Mouse (Mus musculus): ENCODE measurements at regions not wholly inside any gene's neighbourhood (a gene's known extent, or its start where the extent isn't known, plus 50 kb on each side); places are given as distances from the start of the nearest gene placed in this dataset.

GRCm38 (mm10) chr11:39524866-39525649, 1169.9 kb downstream of the Mat2b start:
- Histone ChIP-seq H3K4me1 (ENCODE audit: control insufficient read depth, insufficient read depth, low read length) (no peaks in the 10 kb centered on the region), H3K4me3 (replicated peaks; ENCODE audit: extremely low read depth, low read depth, low read length) (no peak overlapping the region)
- no peak for TF ChIP-seq POLR2A (IDR thresholded peaks at IDR 0.05; ENCODE audit: borderline replicate concordance, extremely low read depth, low read depth, low read length)
- no peak for TF ChIP-seq CTCF (IDR thresholded peaks at IDR 0.05; ENCODE audit: insufficient read depth, low read length)
- DNase-seq: no peak
- 41% methylated on average over 7 of the region's 7 CpGs for WGBS

GRCm38 (mm10) chr11:39495253-39495652, 1199.8 kb downstream of the Mat2b start:
- TF ChIP-seq POLR2A (IDR thresholded peaks at IDR 0.05; ENCODE audit: borderline replicate concordance, extremely low read depth, low read depth, low read length) (no peak), CTCF (IDR thresholded peaks at IDR 0.05; ENCODE audit: insufficient read depth, low read length) (no peak)
- Histone ChIP-seq H3K4me3 (replicated peaks; ENCODE audit: extremely low read depth, low read depth, low read length) (no peak overlapping the region), H3K4me1 (ENCODE audit: control insufficient read depth, insufficient read depth, low read length) (no peaks in the 10 kb centered on the region)
- DNase-seq: no peak
- 56% methylated on average over 4 of the region's 4 CpGs for WGBS

- Histone ChIP-seq H3K4me1 (ENCODE audit: control insufficient read depth, insufficient read depth, low read length) (no peaks in the 10 kb centered on the region), H3K4me3 (replicated peaks; ENCODE audit: extremely low read depth, low read depth, low read length) (no peak overlapping the region)
- DNase-seq: no peak
- 54% methylated on average over 8 of the region's 8 CpGs for WGBS
- TF ChIP-seq POLR2A (IDR thresholded peaks at IDR 0.05; ENCODE audit: borderline replicate concordance, extremely low read depth, low read depth, low read length): no peak
- TF ChIP-seq CTCF (IDR thresholded peaks at IDR 0.05; ENCODE audit: insufficient read depth, low read length): no peak
Observed at GRCm38 (mm10) chr11:39477136-39477535, 1217.9 kb downstream of the Mat2b start.

GRCm38 (mm10) chr11:39453329-39453952, 1241.6 kb downstream of the Mat2b start:
- DNase-seq: no peak
- 44% methylated on average over 5 of the region's 5 CpGs for WGBS
- no peak overlapping the region for H3K4me3 ChIP-seq (replicated peaks; ENCODE audit: extremely low read depth, low read depth, low read length)
- TF ChIP-seq CTCF (IDR thresholded peaks at IDR 0.05; ENCODE audit: insufficient read depth, low read length) (no peak), POLR2A (IDR thresholded peaks at IDR 0.05; ENCODE audit: borderline replicate concordance, extremely low read depth, low read depth, low read length) (no peak)
- H3K4me1 ChIP-seq (ENCODE audit: control insufficient read depth, insufficient read depth, low read length): no peaks in the 10 kb centered on the region

GRCm38 (mm10) chr11:39446374-39446773, 1248.6 kb downstream of the Mat2b start:
- TF ChIP-seq POLR2A (IDR thresholded peaks at IDR 0.05; ENCODE audit: borderline replicate concordance, extremely low read depth, low read depth, low read length): no peak
- TF ChIP-seq CTCF (IDR thresholded peaks at IDR 0.05; ENCODE audit: insufficient read depth, low read length): no peak
- Histone ChIP-seq H3K4me1 (ENCODE audit: control insufficient read depth, insufficient read depth, low read length) (no peaks in the 10 kb centered on the region), H3K4me3 (replicated peaks; ENCODE audit: extremely low read depth, low read depth, low read length) (no peak overlapping the region)
- WGBS: 37% methylated on average over 2 of the region's 2 CpGs
- no peak for DNase-seq

- Histone ChIP-seq H3K4me3 (replicated peaks; ENCODE audit: extremely low read depth, low read depth, low read length) (no peak overlapping the region), H3K4me1 (ENCODE audit: control insufficient read depth, insufficient read depth, low read length) (no peaks in the 10 kb centered on the region)
- TF ChIP-seq POLR2A (IDR thresholded peaks at IDR 0.05; ENCODE audit: borderline replicate concordance, extremely low read depth, low read depth, low read length): no peak
- no peak for TF ChIP-seq CTCF (IDR thresholded peaks at IDR 0.05; ENCODE audit: insufficient read depth, low read length)
- WGBS: 95% methylated on average over 2 of the region's 2 CpGs
- DNase-seq: no peak
Observed at GRCm38 (mm10) chr11:39411691-39412090, 1283.3 kb downstream of the Mat2b start.

GRCm38 (mm10) chr11:39411182-39411581, 1283.8 kb downstream of the Mat2b start:
- DNase-seq: no peak
- Histone ChIP-seq H3K4me1 (ENCODE audit: control insufficient read depth, insufficient read depth, low read length) (no peaks in the 10 kb centered on the region), H3K4me3 (replicated peaks; ENCODE audit: extremely low read depth, low read depth, low read length) (no peak overlapping the region)
- no peak for TF ChIP-seq POLR2A (IDR thresholded peaks at IDR 0.05; ENCODE audit: borderline replicate concordance, extremely low read depth, low read depth, low read length)
- no peak for TF ChIP-seq CTCF (IDR thresholded peaks at IDR 0.05; ENCODE audit: insufficient read depth, low read length)
- 85% methylated on average over 2 of the region's 2 CpGs for WGBS

GRCm38 (mm10) chr11:39364827-39365226, 1330.2 kb downstream of the Mat2b start:
- TF ChIP-seq CTCF (IDR thresholded peaks at IDR 0.05; ENCODE audit: insufficient read depth, low read length) (no peak), POLR2A (IDR thresholded peaks at IDR 0.05; ENCODE audit: borderline replicate concordance, extremely low read depth, low read depth, low read length) (no peak)
- DNase-seq: no peak
- Histone ChIP-seq H3K4me3 (replicated peaks; ENCODE audit: extremely low read depth, low read depth, low read length) (no peak overlapping the region), H3K4me1 (ENCODE audit: control insufficient read depth, insufficient read depth, low read length) (no peaks in the 10 kb centered on the region)

- no peak for DNase-seq
- WGBS: 18% methylated on average over 1 of the region's 1 CpGs
- Histone ChIP-seq H3K4me1 (ENCODE audit: control insufficient read depth, insufficient read depth, low read length) (no peaks in the 10 kb centered on the region), H3K4me3 (replicated peaks; ENCODE audit: extremely low read depth, low read depth, low read length) (no peak overlapping the region)
- no peak for TF ChIP-seq CTCF (IDR thresholded peaks at IDR 0.05; ENCODE audit: insufficient read depth, low read length)
- TF ChIP-seq POLR2A (IDR thresholded peaks at IDR 0.05; ENCODE audit: borderline replicate concordance, extremely low read depth, low read depth, low read length): no peak
Observed at GRCm38 (mm10) chr11:39350616-39351015, 1344.4 kb downstream of the Mat2b start.
